Mouse (Mus musculus) stomach, postnatal 0 days (tissue): Measurements from ENCODE around the gene Map4k1. TPM values are rescaled to one million over a fixed set of nuclear protein-coding genes. Genes with fewer than 3 reads are reported as not detected.

ENCODE experiments used
- ATAC-seq: fragments of 200-750 bp; cut with Nextera tagmentation; 2 replicates; pipeline ENCODE4 v1.8.0; 2017; ENCODE audit not compliant: low FRiP score, low TSS enrichment
- DNase-seq: peaks from one replicate; pipeline ENCODE4 v3.0.0-alpha.2; 2016; ENCODE audit warnings: low spot score
- H3K27ac ChIP-seq: fragments of 300-500 bp; sonication (generic); replicated peaks from 2 replicates; pipeline ENCODE4 v1.5.1; 2014; ENCODE audit warnings: mild to moderate bottlenecking, control low read depth
- H3K27me3 ChIP-seq: fragments of 300-500 bp; sonication (generic); 2 replicates; pipeline ENCODE4 v1.6.1; 2014; ENCODE audit warnings: low read length; ENCODE audit not compliant: control insufficient read depth, insufficient read depth
- H3K36me3 ChIP-seq: fragments of 300-500 bp; sonication (generic); 2 replicates; pipeline ENCODE4 v1.6.1; 2014; ENCODE audit warnings: low read length, mixed read lengths; ENCODE audit not compliant: control insufficient read depth, insufficient read depth
- H3K4me1 ChIP-seq: fragments of 300-500 bp; sonication (generic); replicated peaks from 2 replicates; pipeline ENCODE4 v1.6.1; 2014; ENCODE audit warnings: antibody characterized with exemption; ENCODE audit not compliant: control insufficient read depth, insufficient read depth
- H3K4me2 ChIP-seq: fragments of 300-500 bp; sonication (generic); replicated peaks from 2 replicates; pipeline ENCODE4 v1.6.1; 2014; ENCODE audit warnings: low read depth, mild to moderate bottlenecking, control low read depth, moderate library complexity
- H3K4me3 ChIP-seq: fragments of 300-500 bp; sonication (generic); 2 replicates; pipeline ENCODE4 v1.5.1; 2014; ENCODE audit warnings: low read depth, low read length, control low read depth
- H3K9ac ChIP-seq: fragments of 300-500 bp; sonication (generic); 2 replicates; pipeline ENCODE4 v1.6.1; 2014; ENCODE audit warnings: mild to moderate bottlenecking, low read length, control low read depth, mixed read lengths
- H3K9me3 ChIP-seq: fragments of 300-500 bp; sonication (generic); 2 replicates; pipeline ENCODE4 v1.6.1; 2016; ENCODE audit warnings: low read length; ENCODE audit not compliant: control insufficient read depth
- CTCF ChIP-seq: IDR thresholded peaks from 2 replicates; pipeline ENCODE4 v1.5.1; 2016; ENCODE audit warnings: antibody characterized with exemption, low read depth, mild to moderate bottlenecking, moderate library complexity
- EP300 ChIP-seq: optimal IDR thresholded peaks from 2 replicates; pipeline ENCODE3; 2016; ENCODE audit warnings: antibody characterized with exemption
- WGBS: fragments of 180-500 bp; shearing (Covaris S2); extraction: QIAGEN DNeasy Blood & Tissue Kit; methylation state at CpG from one replicate; pipeline ENCODE4 v1.1.7; 2014; 5-methylcytosine and 5-hydroxymethylcytosine counted together
- polyA plus RNA-seq: library from polyadenylated mRNA; unstranded; fragments of >200 nt; fragmentation: Nextera tagmentation; extraction: Ambion mirVana; gene quantifications from 2 replicates; pipeline ENCODE4 v1.2.1, GENCODE M21; 2015

The Map4k1 gene
- polyA plus RNA-seq, 1 experiment from 2014 or later, result 3.6 TPM

DNA sequence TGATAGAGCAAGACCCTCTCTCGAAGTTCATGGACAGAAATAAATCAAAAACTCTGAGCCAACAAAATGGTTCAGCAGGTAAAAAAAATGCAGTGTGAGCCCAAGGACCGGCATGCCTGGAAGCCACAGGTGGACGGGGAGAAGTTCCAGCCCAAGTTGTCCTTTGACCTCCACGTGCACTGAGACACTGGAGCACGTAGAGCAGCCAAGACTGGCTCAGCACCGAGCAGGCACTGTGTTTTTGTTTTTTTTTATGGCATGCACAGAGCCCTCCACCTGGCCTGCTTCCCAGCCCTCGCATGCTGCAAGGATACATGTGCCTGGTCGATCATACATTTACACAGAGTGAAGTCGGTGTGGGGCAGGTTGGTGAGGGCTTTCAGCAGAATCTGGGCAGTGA, 4.3 kb upstream of the Map4k1 start:
- ATAC-seq (no peak), DNase-seq (no peak)
- Histone ChIP-seq H3K9me3 (no peaks in the 10 kb centered on the region), H3K9ac (no peak overlapping the region), H3K36me3 (peaks cover 28% of the 10 kb centered on the region), H3K4me1 (peaks cover 4% of the 10 kb centered on the region; the same call in 1 of the 2 replicates), H3K27me3 (no peaks in the 10 kb centered on the region), H3K4me2 (no peak overlapping the region), H3K27ac (no peak overlapping the region), H3K4me3 (no peak overlapping the region)
- 78% methylated on average over 9 of the region's 9 CpGs for WGBS
- TF ChIP-seq EP300 (no peak), CTCF (no peak)

DNA sequence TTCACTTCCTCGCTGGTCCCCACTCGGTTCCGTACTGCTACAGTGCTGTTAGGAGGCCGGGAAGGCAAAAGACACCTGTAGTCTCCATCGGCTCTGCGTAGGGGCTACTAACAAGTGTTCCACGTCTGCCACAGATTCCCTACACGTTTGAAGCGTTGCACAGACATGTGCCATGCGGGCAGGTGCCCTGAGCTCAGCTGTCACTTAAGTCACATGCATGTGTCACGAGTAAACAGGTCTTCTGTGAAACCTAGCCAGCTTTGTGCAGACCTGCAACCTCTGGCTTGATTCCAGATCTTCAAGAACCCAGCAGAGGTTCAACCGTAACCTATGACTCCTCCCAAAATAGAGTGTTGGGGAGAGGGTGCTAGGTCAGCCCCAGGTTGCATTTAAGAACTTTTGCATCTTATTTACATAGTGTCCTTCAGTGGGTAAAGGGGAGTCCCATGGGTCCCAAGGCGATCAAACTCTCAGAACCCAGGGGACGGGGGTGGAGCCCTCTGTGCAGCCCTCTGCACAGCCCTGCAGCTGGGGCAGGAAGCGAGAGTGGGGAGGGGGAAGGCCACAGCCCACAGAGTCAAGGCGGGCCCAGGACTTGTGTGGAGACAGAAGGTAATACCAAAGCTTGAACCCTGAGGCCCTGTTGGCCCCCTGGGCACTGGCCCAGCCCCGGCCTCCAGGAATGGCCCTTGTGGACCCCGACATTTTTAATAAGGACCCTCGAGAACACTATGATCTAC, 594 bp downstream of the Map4k1 start:
- Histone ChIP-seq H3K27me3 (no peaks in the 10 kb centered on the region), H3K36me3 (peaks cover 12% of the 10 kb centered on the region), H3K27ac (peak overlapping the region; percentile 88), H3K4me3 (peak overlapping the region; percentile 52), H3K9ac (peak overlapping the region; percentile 71), H3K4me2 (peak overlapping the region; percentile 73), H3K9me3 (no peaks in the 10 kb centered on the region), H3K4me1 (peaks cover 7% of the 10 kb centered on the region; the same call in 1 of the 2 replicates)
- ATAC-seq, result peak; percentile 50
- no peak for TF ChIP-seq CTCF
- no peak for TF ChIP-seq EP300
- DNase-seq, result peak; percentile 27
- WGBS, result 11% methylated on average over 19 of the region's 19 CpGs

DNA sequence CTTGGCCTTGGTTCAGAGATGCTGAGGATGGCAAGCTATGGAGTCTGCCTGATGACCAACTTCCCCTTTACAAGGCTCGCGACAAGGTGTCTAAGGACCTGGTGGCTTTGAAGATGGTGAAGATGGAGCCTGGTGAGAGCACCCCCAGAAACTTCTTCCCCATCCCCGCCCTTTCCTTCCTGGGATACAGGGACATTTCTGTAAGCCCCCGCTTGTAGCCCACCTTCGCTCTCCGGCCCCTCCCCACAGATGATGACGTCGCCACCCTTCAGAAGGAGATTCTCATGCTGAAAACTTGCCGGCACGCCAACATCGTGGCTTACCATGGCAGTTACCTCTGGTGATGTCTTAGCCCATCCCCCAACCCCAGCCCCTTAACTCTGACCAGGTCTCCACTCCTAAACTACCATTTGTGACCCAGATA, 1.3 kb downstream of the Map4k1 start:
- Histone ChIP-seq H3K4me1 (peaks cover 7% of the 10 kb centered on the region; the same call in 1 of the 2 replicates), H3K27ac (peak overlapping the region; percentile 88; the same call in 1 of the 2 replicates), H3K9ac (no peak overlapping the region), H3K27me3 (no peaks in the 10 kb centered on the region), H3K4me2 (no peak overlapping the region), H3K4me3 (no peak overlapping the region), H3K36me3 (peaks cover 7% of the 10 kb centered on the region; the same call in 1 of the 2 replicates), H3K9me3 (no peaks in the 10 kb centered on the region)
- DNase-seq, result no peak
- TF ChIP-seq CTCF (no peak), EP300 (no peak)
- WGBS, result 65% methylated on average over 11 of the region's 11 CpGs
- no peak for ATAC-seq

DNA sequence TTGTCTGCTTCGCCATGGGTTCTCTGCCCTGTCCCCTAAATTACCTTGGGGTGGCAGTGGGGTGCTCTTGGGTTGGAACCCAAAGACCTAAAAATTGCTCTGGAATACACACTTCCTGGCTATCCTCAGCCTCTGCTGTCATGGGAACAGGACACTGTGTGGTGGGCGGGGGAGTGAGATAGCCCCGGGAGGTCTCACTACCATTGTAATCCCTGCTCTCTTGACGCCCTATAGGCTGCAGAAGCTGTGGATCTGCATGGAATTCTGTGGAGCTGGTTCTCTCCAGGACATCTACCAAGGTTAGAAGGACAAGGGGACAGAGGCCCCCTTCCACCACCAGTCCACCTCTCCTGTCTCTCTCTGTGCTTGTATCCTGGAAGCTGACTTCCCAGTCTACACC, 2.0 kb downstream of the Map4k1 start:
- peaks cover 7% of the 10 kb centered on the region; the same call in 1 of the 2 replicates for H3K4me1 ChIP-seq
- H3K36me3 ChIP-seq, result 0 out of 2 replicates have a peak, but pooled peaks cover 1% of the 10 kb centered on the region
- no peak for TF ChIP-seq EP300
- no peak for TF ChIP-seq CTCF
- WGBS, result 63% methylated on average over 4 of the region's 4 CpGs
- H3K4me3 ChIP-seq, result no peak overlapping the region
- no peaks in the 10 kb centered on the region for H3K27me3 ChIP-seq
- H3K27ac ChIP-seq, result no peak overlapping the region
- H3K9ac ChIP-seq, result no peak overlapping the region
- DNase-seq (no peak), ATAC-seq (no peak)
- H3K9me3 ChIP-seq, result no peaks in the 10 kb centered on the region
- H3K4me2 ChIP-seq, result no peak overlapping the region

DNA sequence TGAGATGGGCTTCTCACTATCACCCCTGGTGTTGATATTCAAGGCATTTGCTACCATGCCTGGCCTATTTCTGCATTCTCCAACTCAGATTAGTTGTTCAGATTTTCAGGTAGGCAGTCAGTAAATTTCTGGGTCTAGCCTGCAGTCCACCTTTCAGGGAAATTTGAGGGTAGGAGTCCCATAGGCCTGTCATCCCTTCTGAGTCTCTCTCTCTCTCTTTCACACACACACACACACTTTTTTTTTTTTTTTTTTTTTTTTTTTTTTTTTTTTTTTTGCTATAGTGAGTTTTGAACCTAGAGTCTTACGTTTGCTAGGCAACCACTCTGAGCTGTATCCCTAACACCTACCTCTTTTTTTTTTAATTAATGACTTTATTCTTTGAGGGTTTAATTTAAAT, 2.6 kb downstream of the Map4k1 start:
- 93% methylated on average over 1 of the region's 1 CpGs for WGBS
- Histone ChIP-seq H3K36me3 (no peaks in the 10 kb centered on the region), H3K4me2 (no peak overlapping the region), H3K9ac (no peak overlapping the region), H3K27me3 (no peaks in the 10 kb centered on the region), H3K4me3 (no peak overlapping the region), H3K27ac (no peak overlapping the region), H3K4me1 (peaks cover 7% of the 10 kb centered on the region; the same call in 1 of the 2 replicates), H3K9me3 (no peaks in the 10 kb centered on the region)
- ATAC-seq, result no peak
- TF ChIP-seq CTCF (no peak), EP300 (no peak)
- DNase-seq, result no peak

DNA sequence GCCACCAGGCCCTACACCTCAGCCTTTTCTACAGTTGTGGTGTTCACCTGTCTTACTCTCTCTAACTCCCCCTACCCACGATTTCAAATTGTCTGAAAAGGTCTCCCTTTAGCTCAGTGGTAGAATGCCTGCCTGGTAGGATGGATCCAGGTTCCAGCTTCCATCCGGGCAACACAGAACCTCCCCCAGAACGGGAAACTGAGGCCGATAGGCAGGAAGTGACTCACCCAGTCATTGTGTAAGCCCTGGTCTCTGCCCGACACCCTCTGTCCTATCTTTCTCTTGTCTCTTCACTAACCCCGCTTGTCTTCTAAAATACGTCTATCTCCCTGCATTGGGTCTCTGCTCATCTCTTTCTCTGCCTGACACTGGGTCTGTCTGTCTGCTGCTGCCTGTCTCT, 3.4 kb downstream of the Map4k1 start:
- DNase-seq, result no peak
- H3K9ac ChIP-seq, result no peak overlapping the region
- no peak for ATAC-seq
- no peaks in the 10 kb centered on the region for H3K36me3 ChIP-seq
- no peak overlapping the region for H3K4me3 ChIP-seq
- TF ChIP-seq EP300 (no peak), CTCF (no peak)
- no peak overlapping the region for H3K27ac ChIP-seq
- no peak overlapping the region for H3K4me2 ChIP-seq
- peaks cover 7% of the 10 kb centered on the region; the same call in 1 of the 2 replicates for H3K4me1 ChIP-seq
- no peaks in the 10 kb centered on the region for H3K27me3 ChIP-seq
- 85% methylated on average over 7 of the region's 7 CpGs for WGBS
- no peaks in the 10 kb centered on the region for H3K9me3 ChIP-seq
